Mouse (Mus musculus) layer of hippocampus, adult 2 months (tissue): ENCODE measurements around the gene Rsph3b. TPM values are rescaled to one million over a fixed set of nuclear protein-coding genes. Genes with fewer than 3 reads are reported as not detected.
A peak's percentile ranks its signal among the peaks of the same experiment; 100 is the strongest.
"Not testable (repeated sequence)": the region's sequence is repeated elsewhere in the genome, so short reads cannot be mapped to it uniquely, and the experiment has no call there.

Experiments used
- DNase-seq, 2 experiments: peaks; one replicate each; pipeline ENCODE4 v3.0.0; 2022; ENCODE audit warnings: low spot score in 2 of 2
- H3K27ac ChIP-seq: fragments of 200-600 bp; 2 replicates; pipeline ENCODE4 v1.8.1; 2022
- H3K4me3 ChIP-seq: fragments of 200-600 bp; 2 replicates; pipeline ENCODE4 v1.8.1; 2022; ENCODE audit warnings: mild to moderate bottlenecking
- CTCF ChIP-seq: fragments of 200-600 bp; conservative IDR thresholded peaks from 2 replicates; pipeline ENCODE4 v1.8.1; 2022; ENCODE audit warnings: antibody characterized with exemption, mild to moderate bottlenecking, moderate library complexity
- total RNA-seq, 2 experiments: library from RNA; stranded (reverse); gene quantifications; 2 replicates each; pipeline ENCODE4 v1.2.3; 2021

The Rsph3b gene
- total RNA-seq, 2 experiments from 2014 or later, result 28.8 to 30.5 TPM

DNA sequence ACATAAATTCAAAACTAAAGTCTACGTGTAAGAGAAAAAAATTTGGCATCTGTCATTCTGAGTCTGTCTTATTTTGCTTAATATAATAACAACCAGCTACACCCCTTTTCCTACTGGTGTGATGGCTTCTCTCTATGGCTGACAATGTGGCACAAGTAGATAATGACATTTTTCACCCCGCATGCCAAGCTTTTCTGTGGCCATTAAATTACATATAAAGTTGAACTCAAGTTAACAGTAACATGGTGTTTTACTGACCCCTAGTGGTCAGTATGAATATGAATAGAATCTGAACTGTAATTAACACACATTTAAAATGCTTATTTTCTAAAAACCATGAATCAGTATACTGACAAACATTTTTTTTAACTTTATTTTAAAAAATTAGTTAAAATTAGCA is 48.1 kb downstream of the Rsph3b start:
- H3K4me3 ChIP-seq, DNase-seq, H3K27ac ChIP-seq: not testable (repeated sequence)
- TF ChIP-seq CTCF, result peak; percentile 51

GRCm38 (mm10) chr17:6897996-6898562 is 50.4 kb downstream of the Rsph3b start:
- not testable (repeated sequence) for DNase-seq, H3K27ac ChIP-seq, H3K4me3 ChIP-seq

GRCm38 (mm10) chr17:6896756-6897155 is 51.7 kb downstream of the Rsph3b start:
- no peak for DNase-seq
- Histone ChIP-seq H3K4me3 (no peak overlapping the region), H3K27ac (no peak overlapping the region)
- TF ChIP-seq CTCF, result no peak

GRCm38 (mm10) chr17:6893332-6893731 is 55.1 kb downstream of the Rsph3b start:
- TF ChIP-seq CTCF, result no peak
- no peak for DNase-seq
- H3K27ac ChIP-seq, result no peak overlapping the region
- H3K4me3 ChIP-seq, result no peak overlapping the region

GRCm38 (mm10) chr17:6891966-6892934 is 56.2 kb downstream of the Rsph3b start:
- Histone ChIP-seq H3K4me3 (no peak overlapping the region), H3K27ac (no peak overlapping the region)
- no peak for DNase-seq
- no peak for TF ChIP-seq CTCF

GRCm38 (mm10) chr17:6886445-6886844 is 62.0 kb downstream of the Rsph3b start:
- no peak for DNase-seq
- Histone ChIP-seq H3K4me3 (no peak overlapping the region), H3K27ac (no peak overlapping the region)
- TF ChIP-seq CTCF, result no peak

GRCm38 (mm10) chr17:6884531-6884930 is 64.0 kb downstream of the Rsph3b start:
- H3K27ac ChIP-seq, result no peak overlapping the region
- no peak for DNase-seq
- no peak for TF ChIP-seq CTCF
- H3K4me3 ChIP-seq, result no peak overlapping the region

DNA sequence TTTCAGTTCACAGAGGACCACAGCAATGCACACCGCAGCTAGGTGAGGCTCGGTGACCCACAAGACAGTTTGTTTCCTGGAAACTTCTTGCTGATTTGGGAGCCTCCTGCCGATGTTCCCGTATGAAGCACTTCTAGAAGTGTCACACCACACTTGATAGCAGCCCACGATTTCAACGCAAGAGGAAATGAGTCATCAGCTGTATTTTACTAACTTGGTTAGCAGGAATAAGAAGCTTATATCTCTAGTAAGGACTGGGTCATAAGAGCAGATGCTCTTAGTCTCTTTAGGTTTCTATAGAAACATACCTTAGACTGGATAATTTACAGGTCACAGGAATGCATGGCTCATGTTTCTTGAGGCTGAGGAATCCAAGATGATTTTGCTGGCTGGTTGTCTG is 67.2 kb downstream of the Rsph3b start:
- DNase-seq, result no peak
- TF ChIP-seq CTCF, result no peak
- no peak overlapping the region for H3K27ac ChIP-seq
- H3K4me3 ChIP-seq, result no peak overlapping the region

DNA sequence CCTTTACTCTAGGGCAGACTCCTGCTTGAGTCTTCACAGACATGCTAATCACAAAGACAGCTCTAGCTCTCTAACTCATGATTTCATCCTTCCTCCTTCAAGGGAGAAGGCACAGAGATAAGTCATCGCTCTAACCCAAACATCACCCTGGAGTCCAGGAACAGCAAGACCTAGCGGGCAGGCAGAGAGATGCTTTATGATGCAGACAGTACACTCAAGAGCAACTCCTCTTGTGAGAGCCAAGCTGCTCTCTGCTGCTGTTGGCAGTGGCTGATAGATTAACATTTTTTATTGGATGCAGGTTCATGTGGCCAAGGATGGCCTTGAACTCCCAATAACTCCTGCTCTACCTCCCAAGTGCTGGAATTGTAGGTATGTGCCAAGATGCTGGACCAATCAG is 77.1 kb downstream of the Rsph3b start:
- Histone ChIP-seq H3K4me3 (no peak overlapping the region), H3K27ac (no peak overlapping the region)
- no peak for TF ChIP-seq CTCF
- DNase-seq, result no peak

DNA sequence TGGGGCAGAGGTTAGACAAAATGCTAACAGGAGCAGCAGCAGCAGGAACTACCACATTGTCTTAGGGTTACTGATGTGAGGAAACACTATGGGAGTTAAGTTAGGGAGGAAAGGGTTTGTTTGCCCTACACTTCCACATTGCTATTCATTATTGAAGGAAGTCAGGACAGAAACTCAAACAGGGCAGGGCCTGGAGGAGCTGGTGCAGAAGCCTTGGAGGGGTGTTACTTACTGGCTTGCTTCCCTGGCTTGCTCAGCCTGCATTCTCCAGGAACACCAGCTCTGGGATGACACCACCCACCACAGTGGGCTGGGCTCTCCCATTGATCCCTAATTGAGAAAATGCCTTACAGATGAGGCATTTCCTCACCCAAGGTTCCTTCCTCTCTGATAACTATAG is 79.7 kb downstream of the Rsph3b start:
- Histone ChIP-seq H3K27ac (no peak overlapping the region), H3K4me3 (no peak overlapping the region)
- no peak for TF ChIP-seq CTCF
- DNase-seq, result no peak

DNA sequence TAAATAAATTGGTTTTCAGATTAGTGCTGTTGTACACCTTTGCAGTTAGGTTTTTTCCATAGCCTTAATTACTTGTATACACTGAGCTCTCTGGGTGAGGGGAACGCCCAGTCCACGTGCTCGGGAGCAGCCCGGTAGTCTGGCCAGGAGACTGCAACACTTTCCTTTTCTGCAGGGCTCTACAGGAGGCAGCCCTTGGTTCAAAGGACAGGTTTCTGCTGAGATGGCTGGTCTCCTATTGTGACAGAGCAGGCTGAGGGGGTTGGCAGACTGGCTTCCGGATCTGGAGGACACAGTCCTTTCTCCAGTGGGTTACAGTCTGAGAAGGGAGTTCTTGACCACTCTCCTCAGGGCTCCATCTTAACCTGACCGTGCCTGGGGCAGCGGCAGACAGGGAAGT is 80.7 kb downstream of the Rsph3b start:
- Histone ChIP-seq H3K4me3 (no peak overlapping the region), H3K27ac (no peak overlapping the region)
- no peak for TF ChIP-seq CTCF
- DNase-seq, result no peak

DNA sequence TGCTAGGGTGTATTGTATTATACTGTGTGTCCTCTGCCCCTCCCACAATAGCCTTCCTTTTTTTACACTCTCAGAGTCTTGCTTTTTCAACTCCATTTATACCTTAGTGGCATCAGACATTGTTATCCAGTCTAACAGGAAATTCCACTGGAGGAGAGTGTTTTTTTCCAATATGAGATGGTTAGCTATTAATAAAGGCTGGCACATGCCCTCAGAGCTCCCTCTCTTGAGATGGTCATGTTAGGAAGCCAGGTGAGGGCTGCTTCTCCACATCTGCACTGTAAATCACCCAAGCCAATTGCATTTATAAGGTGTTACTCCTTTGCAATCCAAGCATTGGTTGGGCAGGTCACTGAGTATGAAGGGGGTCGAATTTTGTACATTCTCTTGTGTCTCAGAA is 81.9 kb downstream of the Rsph3b start:
- Histone ChIP-seq H3K27ac (no peak overlapping the region), H3K4me3 (no peak overlapping the region)
- no peak for DNase-seq
- no peak for TF ChIP-seq CTCF

DNA sequence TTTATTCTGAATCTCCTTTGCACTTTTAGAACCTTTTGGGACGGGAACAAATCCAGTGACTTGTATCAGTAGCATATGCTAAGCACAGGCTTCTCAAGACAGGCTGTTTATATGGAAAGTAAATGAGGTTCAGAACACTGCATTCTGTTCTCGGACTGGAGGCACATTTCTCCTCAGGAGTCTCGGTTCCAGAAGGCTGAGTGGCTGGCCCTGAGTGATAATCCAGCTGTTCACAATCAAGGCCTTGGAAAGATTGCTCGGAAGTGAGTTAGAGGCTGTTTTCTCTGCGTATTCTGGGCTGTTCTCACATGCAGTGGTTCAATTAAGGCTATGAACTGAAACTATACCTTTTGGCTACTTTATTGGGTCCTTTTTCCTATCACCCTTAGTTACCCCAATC is 82.9 kb downstream of the Rsph3b start:
- no peak for TF ChIP-seq CTCF
- no peak overlapping the region for H3K4me3 ChIP-seq
- no peak for DNase-seq
- peak overlapping the region; percentile 20; the same call in 1 of the 2 replicates for H3K27ac ChIP-seq

- no peak for TF ChIP-seq CTCF
- H3K4me3 ChIP-seq, result no peak overlapping the region
- no peak overlapping the region for H3K27ac ChIP-seq
- DNase-seq, result no peak
These were observed 83.6 kb downstream of the Rsph3b start for GRCm38 (mm10) chr17:6864869-6865268.
